In the genomic region with DNA sequence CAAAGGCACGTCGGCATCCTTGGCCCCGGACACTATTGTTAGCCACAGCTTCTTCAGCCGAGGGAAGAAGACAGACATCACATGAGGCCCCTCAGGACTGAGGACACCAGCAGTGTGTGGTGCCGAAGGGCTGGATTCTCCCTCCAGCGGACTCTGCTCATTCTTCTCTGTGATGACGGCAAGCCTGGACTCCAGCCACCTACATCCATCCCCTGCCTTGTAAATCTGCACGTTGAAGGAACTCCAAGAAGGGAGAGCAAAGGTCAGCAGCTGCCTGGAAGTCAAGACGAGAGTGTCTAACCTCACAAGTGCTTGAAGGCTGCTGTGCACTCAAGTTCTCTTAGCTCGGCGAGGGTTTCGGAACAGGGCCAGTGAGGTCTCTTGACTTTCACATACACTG, we compare ENCODE assay signal across 16 mouse cellular contexts. TPM values are rescaled to one million over a fixed set of nuclear protein-coding genes. Genes with fewer than 3 reads are reported as not detected.
DNase-seq lines count a peak whose midpoint lies in the region; ATAC-seq lines count a peak whose summit lies in the region.
"Had no signal": no experiment of that assay in that cellular context is flagged by ENCODE, and none has a peak within 500 bp of the region (broad histone marks: within the 10 kb centered on the region; RNA-seq: fewer than 3 reads in every experiment).

No protein-coding gene starts in this region.

- no peaks in the 10 kb centered on the region for H3K36me3 ChIP-seq in forebrain, embryonic 14.5 days (ENCODE audit: control insufficient read depth, insufficient read depth, low read length)
- H3K36me3 ChIP-seq in forebrain, embryonic 16.5 days (ENCODE audit: control insufficient read depth, insufficient read depth), result no peaks in the 10 kb centered on the region
- H3K36me3 ChIP-seq in midbrain, embryonic 15.5 days (replicated peaks), result no peaks in the 10 kb centered on the region
- H3K36me3 ChIP-seq in midbrain, embryonic 10.5 days, result no peaks in the 10 kb centered on the region
- H3K36me3 ChIP-seq: embryonic facial prominence, embryonic 13.5 days; forebrain, embryonic 10.5 days; liver, embryonic 15.5 days had no signal

- no peak overlapping the region for H3K4me2 ChIP-seq in forebrain, embryonic 14.5 days (ENCODE audit: low read length)
- H3K4me2 ChIP-seq in forebrain, embryonic 16.5 days (ENCODE audit: low read length), result no peak overlapping the region
- H3K4me2 ChIP-seq in midbrain, embryonic 15.5 days, result no peak overlapping the region
- H3K4me2 ChIP-seq: embryonic facial prominence, embryonic 13.5 days; liver, embryonic 15.5 days had no signal

- 0 out of 2 replicates have a peak, but pooled peaks have one; percentile 26 for ATAC-seq in forebrain, embryonic 14.5 days
- ATAC-seq in forebrain, embryonic 16.5 days, result no peak
- peak; percentile 18; the same call in 1 of the 2 replicates for ATAC-seq in midbrain, embryonic 15.5 days (replicated peaks)
- ATAC-seq: inflammation-experienced regulatory T-cells, adult 6 months had no signal

- H3K27ac ChIP-seq in forebrain, embryonic 14.5 days (ENCODE audit: low read depth, low read length), result no peak overlapping the region
- no peak overlapping the region for H3K27ac ChIP-seq in forebrain, embryonic 16.5 days (ENCODE audit: low read length)
- no peak overlapping the region for H3K27ac ChIP-seq in midbrain, embryonic 15.5 days
- H3K27ac ChIP-seq in midbrain, embryonic 10.5 days (replicated peaks), result no peak overlapping the region; the same call in 1 of the 2 replicates
- H3K27ac ChIP-seq: embryonic facial prominence, embryonic 13.5 days; forebrain, embryonic 10.5 days; heart, adult 2 months; liver, embryonic 15.5 days had no signal

- H3K4me1 ChIP-seq in forebrain, embryonic 14.5 days (ENCODE audit: control insufficient read depth, insufficient read depth, low read length), result no peaks in the 10 kb centered on the region
- peaks cover 3% of the 10 kb centered on the region; the same call in 1 of the 2 replicates for H3K4me1 ChIP-seq in forebrain, embryonic 16.5 days (replicated peaks; ENCODE audit: control insufficient read depth, insufficient read depth, low read length)
- peaks cover 16% of the 10 kb centered on the region for H3K4me1 ChIP-seq in midbrain, embryonic 15.5 days
- peaks cover 19% of the 10 kb centered on the region for H3K4me1 ChIP-seq in midbrain, embryonic 10.5 days
- H3K4me1 ChIP-seq: embryonic facial prominence, embryonic 13.5 days; liver, embryonic 15.5 days had no signal

- WGBS in forebrain, embryonic 14.5 days, result 83% methylated on average over 12 of the region's 12 CpGs
- WGBS in forebrain, embryonic 16.5 days, result 75% methylated on average over 12 of the region's 12 CpGs
- 70% methylated on average over 12 of the region's 12 CpGs for WGBS in midbrain, embryonic 15.5 days
- 78% methylated on average over 12 of the region's 12 CpGs for WGBS in midbrain, embryonic 10.5 days

- H3K9me3 ChIP-seq in forebrain, embryonic 14.5 days (replicated peaks; ENCODE audit: control insufficient read depth, low read length), result no peaks in the 10 kb centered on the region
- H3K9me3 ChIP-seq in forebrain, embryonic 16.5 days (ENCODE audit: control insufficient read depth, low read length), result no peaks in the 10 kb centered on the region
- H3K9me3 ChIP-seq in midbrain, embryonic 15.5 days, result no peaks in the 10 kb centered on the region
- no peaks in the 10 kb centered on the region for H3K9me3 ChIP-seq in midbrain, embryonic 10.5 days (replicated peaks)
- H3K9me3 ChIP-seq: embryonic facial prominence, embryonic 13.5 days; forebrain, embryonic 10.5 days; liver, embryonic 15.5 days had no signal

- H3K27me3 ChIP-seq in forebrain, embryonic 14.5 days (replicated peaks; ENCODE audit: control insufficient read depth, insufficient read depth, low read length), result no peaks in the 10 kb centered on the region
- no peaks in the 10 kb centered on the region for H3K27me3 ChIP-seq in forebrain, embryonic 16.5 days (replicated peaks; ENCODE audit: control insufficient read depth, insufficient read depth, low read length)
- no peaks in the 10 kb centered on the region for H3K27me3 ChIP-seq in midbrain, embryonic 15.5 days (replicated peaks)
- peaks cover 13% of the 10 kb centered on the region for H3K27me3 ChIP-seq in midbrain, embryonic 10.5 days (ENCODE audit: low read depth, poor library complexity, severe bottlenecking)
- H3K27me3 ChIP-seq: embryonic facial prominence, embryonic 13.5 days; liver, embryonic 15.5 days had no signal

- no peak overlapping the region for H3K9ac ChIP-seq in forebrain, embryonic 14.5 days (ENCODE audit: low read length)
- no peak overlapping the region for H3K9ac ChIP-seq in forebrain, embryonic 16.5 days (replicated peaks; ENCODE audit: low read depth, low read length)
- H3K9ac ChIP-seq in midbrain, embryonic 15.5 days, result no peak overlapping the region
- H3K9ac ChIP-seq: embryonic facial prominence, embryonic 13.5 days; liver, embryonic 15.5 days had no signal

- H3K4me3 ChIP-seq in forebrain, embryonic 14.5 days (ENCODE audit: low read depth, low read length), result no peak overlapping the region
- no peak overlapping the region for H3K4me3 ChIP-seq in forebrain, embryonic 16.5 days (replicated peaks; ENCODE audit: low read length)
- no peak overlapping the region for H3K4me3 ChIP-seq in midbrain, embryonic 15.5 days
- H3K4me3 ChIP-seq in midbrain, embryonic 10.5 days, result no peak overlapping the region
- H3K4me3 ChIP-seq: embryonic facial prominence, embryonic 13.5 days; forebrain, embryonic 10.5 days; heart, adult 2 months; liver, embryonic 15.5 days had no signal

- DNase-seq in forebrain, embryonic 14.5 days (ENCODE audit: low spot score), result no peak
- no peak for DNase-seq in midbrain, embryonic 10.5 days (ENCODE audit: low spot score)
- DNase-seq in kidney, adult 8-10 months, result peak; percentile 75 to 76
- DNase-seq in kidney, postnatal 14 days, result peak; percentile 74
- DNase-seq in left cerebral cortex, adult 9 months (ENCODE audit: low spot score in 2 of 2), result no peak
- no peak for DNase-seq in spleen, postnatal 14 days (ENCODE audit: low spot score in 2 of 2)
- DNase-seq: heart, adult 2 months; heart, postnatal 14 days; lung, postnatal 36 days; thymus, adult 18-20 months had no signal

RNA-seq across cellular contexts. Expression of a gene that starts 40.8 kb away (rescaled TPM):
- 1.4 and 1.6 TPM in 2 replicates for polyA plus RNA-seq in forebrain, embryonic 14.5 days (2014; fragmentation: Nextera tagmentation; extraction: Ambion mirVana)
- 1.5 and 2.5 TPM in 2 replicates for polyA plus RNA-seq in forebrain, embryonic 16.5 days (2015; fragmentation: Nextera tagmentation; extraction: Ambion mirVana)
- 5.1 and 6.4 TPM in 2 replicates for polyA plus RNA-seq in midbrain, embryonic 15.5 days (2015; fragmentation: Nextera tagmentation; extraction: Ambion mirVana)
- 0.33 and 0.52 TPM in 2 replicates for polyA plus RNA-seq in midbrain, embryonic 10.5 days (2016; fragmentation: Nextera tagmentation; extraction: Ambion mirVana)

Comparison
In these comparisons a context has a peak if more than half of its experiments do, and no peak if none do; other contexts are left out.
1. DNase-seq: peak in kidney, adult 8-10 months (2 of 2) and kidney, postnatal 14 days (single experiment); none in forebrain, embryonic 14.5 days (single experiment), midbrain, embryonic 10.5 days (single experiment), left cerebral cortex, adult 9 months (0 of 2) and spleen, postnatal 14 days (0 of 2).